ENCODE assay signal across 11 mouse cellular contexts in genomic region chr7:74240459-74241172, GRCm38 (mm10).
DNase-seq lines count a peak whose midpoint lies in the region; ATAC-seq and TF ChIP-seq lines count a peak whose summit lies in the region.
"Had no signal": no experiment of that assay in that cellular context is flagged by ENCODE, and none has a peak within 500 bp of the region (broad histone marks: within the 10 kb centered on the region; RNA-seq: fewer than 3 reads in every experiment).

No protein-coding gene starts in this region.

- no peak overlapping the region for H3K4me3 ChIP-seq in kidney, embryonic 15.5 days (replicated peaks)
- no peak overlapping the region for H3K4me3 ChIP-seq in forebrain, postnatal 0 days (ENCODE audit: low read depth, low read length)
- no peak overlapping the region for H3K4me3 ChIP-seq in midbrain, embryonic 16.5 days (ENCODE audit: low read depth, low read length)
- H3K4me3 ChIP-seq: heart, embryonic 15.5 days had no signal

- H3K4me2 ChIP-seq in kidney, embryonic 15.5 days = no peak overlapping the region
- H3K4me2 ChIP-seq in forebrain, postnatal 0 days (ENCODE audit: low read depth) = 0 out of 2 replicates have a peak overlapping the region, but pooled peaks have one; percentile 2
- peak overlapping the region; percentile 12 for H3K4me2 ChIP-seq in midbrain, embryonic 16.5 days (ENCODE audit: low read length)
- H3K4me2 ChIP-seq: heart, embryonic 15.5 days; lung, embryonic 14.5 days had no signal

- ATAC-seq in kidney, embryonic 15.5 days (replicated peaks; ENCODE audit: low FRiP score) = peak; percentile 93
- peak; percentile 90 for ATAC-seq in forebrain, postnatal 0 days
- ATAC-seq in midbrain, embryonic 16.5 days = peak; percentile 80

- peak overlapping the region; percentile 57; the same call in 1 of the 2 replicates for H3K27ac ChIP-seq in kidney, embryonic 15.5 days
- peak overlapping the region; percentile 57 for H3K27ac ChIP-seq in forebrain, postnatal 0 days (ENCODE audit: low read depth, low read length)
- H3K27ac ChIP-seq in midbrain, embryonic 16.5 days (ENCODE audit: low read length) = peak overlapping the region; percentile 64
- H3K27ac ChIP-seq: heart, embryonic 15.5 days; stomach, postnatal 0 days had no signal

- WGBS in kidney, embryonic 15.5 days = 43% methylated on average over 4 of the region's 4 CpGs
- 36% methylated on average over 4 of the region's 4 CpGs for WGBS in forebrain, postnatal 0 days
- WGBS in midbrain, embryonic 16.5 days = 30% methylated on average over 4 of the region's 4 CpGs

- H3K27me3 ChIP-seq in kidney, embryonic 15.5 days = no peaks in the 10 kb centered on the region
- H3K27me3 ChIP-seq in forebrain, postnatal 0 days (ENCODE audit: insufficient read depth, low read length) = no peaks in the 10 kb centered on the region
- H3K27me3 ChIP-seq in midbrain, embryonic 16.5 days (ENCODE audit: control insufficient read depth, insufficient read depth, low read depth, low read length) = no peaks in the 10 kb centered on the region
- H3K27me3 ChIP-seq: heart, embryonic 15.5 days had no signal

- TF ChIP-seq CTCF in forebrain, postnatal 0 days (IDR thresholded peaks at IDR 0.05; ENCODE audit: low read depth) = no peak

- H3K9me3 ChIP-seq in kidney, embryonic 15.5 days (replicated peaks) = no peaks in the 10 kb centered on the region
- no peaks in the 10 kb centered on the region for H3K9me3 ChIP-seq in forebrain, postnatal 0 days (ENCODE audit: low read length)
- no peaks in the 10 kb centered on the region; the same call in 1 of the 2 replicates for H3K9me3 ChIP-seq in midbrain, embryonic 16.5 days (replicated peaks; ENCODE audit: control insufficient read depth, low read length, poor library complexity, severe bottlenecking)
- H3K9me3 ChIP-seq: heart, embryonic 15.5 days had no signal

- H3K36me3 ChIP-seq in kidney, embryonic 15.5 days = no peaks in the 10 kb centered on the region
- H3K36me3 ChIP-seq in forebrain, postnatal 0 days (ENCODE audit: insufficient read depth) = no peaks in the 10 kb centered on the region
- H3K36me3 ChIP-seq in midbrain, embryonic 16.5 days (ENCODE audit: control insufficient read depth, insufficient read depth, low read length) = no peaks in the 10 kb centered on the region
- H3K36me3 ChIP-seq: heart, embryonic 15.5 days had no signal

- H3K9ac ChIP-seq in kidney, embryonic 15.5 days = no peak overlapping the region
- H3K9ac ChIP-seq in forebrain, postnatal 0 days = no peak overlapping the region
- H3K9ac ChIP-seq in midbrain, embryonic 16.5 days (ENCODE audit: low read depth, low read length) = no peak overlapping the region
- H3K9ac ChIP-seq: heart, embryonic 15.5 days; lung, embryonic 14.5 days had no signal

- peaks cover 24% of the 10 kb centered on the region for H3K4me1 ChIP-seq in kidney, embryonic 15.5 days
- peaks cover 18% of the 10 kb centered on the region; the same call in 1 of the 2 replicates for H3K4me1 ChIP-seq in forebrain, postnatal 0 days (ENCODE audit: insufficient read depth)
- H3K4me1 ChIP-seq in midbrain, embryonic 16.5 days (ENCODE audit: control insufficient read depth, insufficient read depth, low read length) = peaks cover 24% of the 10 kb centered on the region
- H3K4me1 ChIP-seq: heart, embryonic 15.5 days had no signal

- DNase-seq in kidney, postnatal 25 days = no peak
- peak; percentile 40 for DNase-seq in brain, embryonic 18.5 days (ENCODE audit: low read depth, low spot score)
- DNase-seq in forebrain, postnatal 0 days = peak; percentile 57
- DNase-seq in spleen, postnatal 10 days (ENCODE audit: low spot score in 2 of 2) = no peak
- no peak for DNase-seq in adipocyte (ENCODE audit: low spot score)
- DNase-seq in urinary bladder, postnatal 10 days (ENCODE audit: low spot score) = no peak
- DNase-seq: lung, embryonic 14.5 days had no signal

Comparison
In these comparisons a context has a peak if more than half of its experiments do, and no peak if none do; other contexts are left out.
1. DNase-seq: peak in brain, embryonic 18.5 days (single experiment) and forebrain, postnatal 0 days (single experiment); none in kidney, postnatal 25 days (0 of 2), spleen, postnatal 10 days (0 of 2), adipocyte (single experiment) and urinary bladder, postnatal 10 days (single experiment).
2. Peak in every context shown above with its lines, with median percentiles within 50 percentile points of each other: ATAC-seq and H3K27ac ChIP-seq.